Mouse (Mus musculus) natural killer cell, adult 2 months (primary cell): ENCODE data around the gene Btbd8.

Experiments
- DNase-seq, 2 experiments: peaks; one replicate each; pipeline ENCODE4 v3.0.0; 2022; ENCODE audit warnings: low spot score in 2 of 2

Gene Btbd8

GRCm38 (mm10) chr5:107437464-107438281 is at the start of gene Btbd8:
TSS of gene Btbd8 (plus strand) at chr5:107437997.
- peak; percentile 92 to 95 for DNase-seq

- DNase-seq, result no peak
These were observed 48.4 kb upstream of the Btbd8 start for GRCm38 (mm10) chr5:107389373-107389772.

DNA sequence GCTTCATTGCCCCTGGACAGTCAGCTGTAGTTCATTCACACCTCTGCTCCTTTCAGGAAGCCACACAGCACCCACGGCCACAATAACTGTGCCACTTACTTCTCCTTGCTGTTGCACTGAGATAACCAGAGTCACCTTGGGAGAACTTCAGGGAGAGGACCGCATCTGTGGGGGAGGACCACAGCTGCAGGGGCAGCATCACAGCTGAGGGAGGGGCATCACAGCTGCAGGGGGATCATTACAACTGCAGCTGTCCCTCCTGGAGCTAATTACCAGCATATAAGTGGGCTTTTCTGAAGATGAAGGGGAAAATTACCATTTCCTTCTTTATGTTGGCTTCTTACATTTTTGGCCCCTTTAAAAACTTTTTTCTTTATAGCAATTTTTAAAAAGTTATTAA is 43.4 kb upstream of the Btbd8 start:
- no peak for DNase-seq

GRCm38 (mm10) chr5:107402436-107402835 is 35.4 kb upstream of the Btbd8 start, which contains the start of gene Ephx4:
TSS of gene Ephx4 (plus strand) at chr5:107402736.
- DNase-seq, result no peak

DNA sequence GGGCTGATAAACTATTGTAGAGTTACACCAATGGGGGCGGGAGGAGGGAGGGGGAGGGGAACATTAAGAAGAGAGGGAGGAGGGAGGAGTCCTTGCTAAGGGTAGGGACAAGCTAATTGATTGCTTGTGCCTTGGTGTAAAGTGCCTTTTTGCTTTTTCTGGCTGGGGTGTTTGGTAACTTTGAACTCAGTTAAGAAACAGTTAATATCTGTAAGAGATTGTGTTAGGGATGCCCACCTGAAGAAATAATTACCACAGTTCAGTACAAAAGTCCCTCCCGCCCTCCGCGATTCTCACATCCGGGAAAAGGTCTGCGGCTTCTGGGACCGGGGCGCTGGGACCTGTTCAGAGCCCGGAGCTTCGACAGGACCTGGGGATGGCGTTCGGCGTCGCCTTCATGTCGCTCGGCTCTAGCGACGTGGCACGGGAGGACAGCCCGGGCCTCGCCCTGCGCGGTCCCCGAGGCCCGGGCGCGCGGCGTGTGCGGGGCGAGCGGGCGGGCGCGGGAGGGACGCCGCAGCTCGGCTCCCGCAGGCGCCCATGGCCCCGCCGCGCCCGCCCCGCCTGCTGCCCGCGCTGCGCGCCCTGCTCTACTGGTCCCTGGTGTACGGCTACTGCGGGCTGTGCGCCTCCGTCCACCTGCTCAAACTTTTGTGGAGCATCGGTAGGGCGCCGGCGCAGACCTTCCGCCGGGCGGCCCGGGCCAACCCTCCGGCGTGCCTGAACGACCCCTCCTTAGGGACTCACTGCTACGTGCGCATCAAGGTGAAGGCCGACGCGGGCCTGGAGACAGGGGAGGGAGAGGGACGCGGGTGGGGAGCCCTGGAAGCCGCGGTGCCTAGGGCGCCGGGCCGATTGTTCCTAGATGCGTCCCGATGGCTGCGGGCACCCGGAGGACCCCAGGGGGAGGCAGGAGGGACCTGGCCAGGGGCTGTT is 34.5 kb upstream of the Btbd8 start:
- DNase-seq, result peak in 1 of 2 experiments; percentile 2

- no peak for DNase-seq
These were observed 33.7 kb upstream of the Btbd8 start for GRCm38 (mm10) chr5:107403947-107404684.

DNA sequence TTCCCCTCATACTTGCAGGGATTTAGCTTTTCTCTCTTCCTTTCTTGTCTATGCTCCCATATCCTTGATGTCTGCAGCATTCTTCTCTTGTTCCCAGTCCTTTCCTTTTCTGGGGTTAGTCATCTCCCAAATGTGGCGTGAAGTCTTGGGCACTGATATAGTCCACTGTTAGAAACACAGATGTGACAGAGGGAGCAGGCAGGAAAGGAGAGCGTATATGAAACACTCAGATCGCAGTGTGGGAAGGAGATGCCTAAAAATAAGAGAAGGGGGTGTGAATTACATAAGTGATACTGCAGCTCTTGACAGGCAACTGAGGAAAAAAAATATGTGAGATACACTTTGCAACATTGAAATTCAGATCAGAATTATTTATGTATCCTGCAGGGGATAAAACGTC is 32.4 kb upstream of the Btbd8 start:
- no peak for DNase-seq

DNA sequence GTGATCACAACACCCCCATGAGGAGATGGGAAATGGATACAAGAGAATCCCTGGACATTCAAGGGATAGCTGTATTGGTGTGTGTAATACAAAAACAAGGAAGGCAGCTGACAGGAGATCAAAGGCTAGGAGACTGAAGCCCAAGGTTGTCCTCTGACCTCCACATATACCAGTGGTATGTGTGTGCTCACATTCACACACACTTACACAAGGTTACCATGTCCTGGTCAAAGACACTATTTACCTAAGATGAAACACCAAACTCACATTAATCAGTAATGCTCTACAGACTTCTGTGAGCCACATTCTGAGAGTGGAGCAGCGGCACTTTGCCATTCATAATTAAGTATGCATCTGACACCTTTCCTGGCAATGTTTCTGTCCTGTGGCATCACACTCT is 27.5 kb upstream of the Btbd8 start:
- no peak for DNase-seq

DNA sequence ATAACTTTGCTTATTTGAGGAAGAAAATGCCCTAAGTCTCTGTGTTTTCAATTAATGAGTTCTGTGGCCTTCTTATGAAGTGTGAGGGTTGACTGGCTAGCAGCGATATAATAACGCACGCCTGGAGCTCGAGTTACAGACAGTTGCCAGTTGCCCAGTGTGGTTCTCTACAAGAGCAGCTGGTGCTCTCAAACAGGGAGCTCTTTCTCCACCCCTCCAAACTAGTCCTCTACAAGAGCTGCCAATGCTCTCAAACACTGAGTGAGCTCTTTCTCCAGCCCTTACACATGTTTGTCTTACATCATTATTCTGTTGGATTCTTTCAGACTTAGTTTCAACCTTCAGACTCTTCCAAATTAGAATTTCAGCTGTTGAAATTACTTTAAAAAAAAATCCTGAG is 26.5 kb upstream of the Btbd8 start:
- DNase-seq, result no peak

DNA sequence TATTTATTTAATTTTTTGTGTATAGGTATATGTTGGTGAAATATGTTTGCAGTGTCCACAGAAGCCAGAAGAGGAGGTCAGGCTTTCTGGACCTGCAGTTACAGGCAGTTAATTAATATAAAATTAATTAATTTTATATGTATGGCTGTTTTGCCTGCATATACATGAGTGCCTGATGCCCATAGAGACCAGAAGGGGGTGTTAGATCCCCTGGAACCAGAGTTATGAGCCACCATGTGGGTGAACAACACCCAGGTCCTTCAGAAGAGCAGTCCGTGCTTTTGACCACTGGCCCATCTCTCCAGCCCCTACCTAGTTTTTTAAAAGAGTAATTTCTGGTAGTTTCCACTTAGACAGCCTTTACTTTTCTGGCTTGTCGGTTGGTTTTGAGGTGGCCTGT is 25.5 kb upstream of the Btbd8 start:
- no peak for DNase-seq

DNA sequence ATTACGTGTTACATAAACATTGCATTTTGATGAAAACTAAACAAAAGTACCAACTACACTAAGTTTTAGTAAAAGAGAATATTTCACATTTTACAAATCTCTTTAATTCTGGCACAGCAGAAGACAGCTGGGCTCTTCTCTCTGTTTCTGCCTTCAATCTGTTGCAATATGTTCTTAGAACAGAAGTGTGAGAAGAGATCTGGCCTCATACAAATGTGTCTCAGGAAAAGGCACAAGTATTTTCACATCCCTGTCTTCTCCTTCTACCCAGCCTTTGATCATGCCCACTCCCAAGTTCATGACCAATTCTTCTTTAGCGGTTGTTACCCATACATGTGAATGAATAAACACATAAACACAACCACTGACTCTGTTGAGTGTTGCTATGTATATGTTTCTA is 22.7 kb upstream of the Btbd8 start:
- no peak for DNase-seq

DNA sequence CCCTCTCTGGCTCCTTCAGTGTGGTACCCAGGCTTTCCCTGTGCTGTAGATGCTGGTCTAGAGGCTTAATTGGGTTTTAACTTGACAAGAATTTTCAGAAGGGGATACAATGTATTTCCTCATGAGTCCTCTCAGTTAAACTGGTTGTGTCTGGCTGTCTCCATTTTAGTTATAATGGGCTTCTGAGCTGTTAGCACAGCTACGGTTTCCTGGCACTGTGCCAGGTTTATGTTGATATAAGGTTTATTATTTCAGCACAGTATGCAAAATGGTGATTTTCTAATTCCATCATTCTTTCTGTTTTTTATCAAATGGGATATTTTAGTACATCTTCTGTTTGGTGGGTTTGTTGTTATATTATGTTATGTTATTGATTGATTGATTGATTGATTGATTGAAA is 16.1 kb upstream of the Btbd8 start:
- DNase-seq, result no peak

DNA sequence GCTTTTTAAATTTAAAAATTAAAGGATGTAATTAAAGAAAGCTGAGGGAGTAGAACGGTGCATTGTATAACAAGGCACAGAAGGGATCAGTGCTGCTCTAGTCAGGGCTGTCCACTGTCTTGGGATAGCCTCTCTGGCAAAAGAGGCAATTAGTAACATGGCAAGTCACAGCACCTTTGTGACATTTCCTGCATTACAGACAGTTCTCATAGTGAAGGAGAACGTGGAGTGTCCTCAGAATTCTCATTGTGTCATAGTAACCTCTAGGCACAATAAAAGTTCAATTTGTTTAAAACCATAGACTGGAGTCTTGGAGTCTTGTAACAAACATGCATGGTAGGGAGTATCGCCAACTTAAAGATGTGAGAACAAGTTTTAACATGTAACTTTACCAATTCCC is 6.5 kb upstream of the Btbd8 start, which contains the start of gene Lpcat2b:
TSS of gene Lpcat2b (plus strand) at position 301 of the 400 bp plus-strand sequence.
- DNase-seq, result no peak

DNA sequence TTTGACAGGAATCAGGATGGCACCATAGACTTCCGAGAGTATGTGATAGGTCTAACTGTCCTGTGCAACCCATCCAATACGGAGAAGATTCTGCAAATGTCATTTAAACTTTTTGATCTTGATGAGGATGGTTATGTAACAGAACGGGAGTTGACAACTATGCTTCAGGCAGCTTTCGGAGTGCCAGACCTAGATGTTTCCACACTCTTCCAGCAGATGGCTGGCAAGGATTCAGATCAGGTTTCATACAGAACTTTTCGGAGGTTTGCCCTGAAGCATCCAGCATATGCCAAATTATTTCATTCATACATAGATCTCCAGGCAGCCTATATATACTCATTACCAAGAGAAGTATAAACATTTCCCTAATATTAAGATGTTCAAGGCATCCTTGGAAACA is 3.8 kb upstream of the Btbd8 start:
- DNase-seq, result no peak

GRCm38 (mm10) chr5:107436185-107436584 is 1.6 kb upstream of the Btbd8 start:
- DNase-seq, result no peak

GRCm38 (mm10) chr5:107436587-107437209 is 1.1 kb upstream of the Btbd8 start:
- DNase-seq, result no peak

DNA sequence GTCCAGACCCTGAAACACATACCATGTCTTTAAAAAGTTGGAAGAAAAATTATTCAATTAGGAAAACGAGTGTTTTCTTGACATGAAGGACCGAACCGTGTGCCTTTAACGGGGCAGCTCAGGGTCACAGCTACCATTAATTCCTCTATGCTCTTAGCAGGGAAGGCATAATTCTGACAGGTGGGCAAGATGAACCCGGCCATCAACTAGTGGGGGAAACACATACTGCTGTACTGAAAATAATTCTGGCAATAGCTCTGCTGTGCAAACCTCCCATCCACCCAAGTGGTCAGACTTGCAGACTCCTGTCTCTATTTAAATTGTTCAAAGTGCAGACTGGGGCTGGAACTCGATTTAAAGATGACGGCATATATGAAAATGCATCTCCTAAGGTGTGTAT is 556 bp downstream of the Btbd8 start:
- DNase-seq, result no peak

DNA sequence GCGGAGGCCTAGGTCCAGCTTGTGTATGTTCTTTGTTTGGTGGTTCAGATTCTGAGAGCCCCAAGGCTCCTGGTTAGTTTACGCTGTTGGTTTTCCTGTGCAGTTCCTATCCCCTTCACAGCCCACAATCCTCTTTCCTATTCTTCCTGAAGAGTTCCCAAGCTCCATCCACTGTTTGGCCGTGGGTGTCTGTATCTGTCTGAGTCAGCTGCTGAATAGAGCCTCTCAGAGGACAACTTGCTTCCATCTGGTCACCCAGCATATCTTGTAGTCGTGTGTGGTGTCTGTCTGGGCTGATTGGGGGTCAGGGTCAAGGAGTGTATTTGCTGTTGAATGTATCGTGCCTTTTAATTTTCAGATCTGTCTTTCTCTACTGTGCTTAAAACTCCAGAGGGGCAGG is 4.1 kb downstream of the Btbd8 start:
- no peak for DNase-seq

DNA sequence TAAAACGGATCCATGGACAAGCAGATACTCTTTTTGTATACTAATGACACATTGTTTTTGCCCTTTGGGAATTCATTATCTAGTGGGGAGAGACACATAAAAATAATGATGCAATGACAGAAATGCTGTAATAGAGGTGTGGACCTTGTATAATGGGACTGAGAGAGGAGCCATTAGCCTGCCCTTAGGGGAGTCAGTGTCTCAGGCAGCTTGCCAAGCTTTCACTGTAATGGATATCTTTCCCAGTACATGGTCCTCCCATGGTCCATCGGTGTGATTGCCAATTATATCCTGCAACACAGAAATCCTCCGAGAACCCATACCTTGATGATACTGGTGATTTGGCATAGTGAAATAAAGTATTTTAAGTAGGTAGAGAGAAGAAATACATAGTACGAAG is 6.5 kb downstream of the Btbd8 start:
- DNase-seq, result no peak

- DNase-seq, result no peak
These were observed 10.2 kb downstream of the Btbd8 start for GRCm38 (mm10) chr5:107447977-107448376.

DNA sequence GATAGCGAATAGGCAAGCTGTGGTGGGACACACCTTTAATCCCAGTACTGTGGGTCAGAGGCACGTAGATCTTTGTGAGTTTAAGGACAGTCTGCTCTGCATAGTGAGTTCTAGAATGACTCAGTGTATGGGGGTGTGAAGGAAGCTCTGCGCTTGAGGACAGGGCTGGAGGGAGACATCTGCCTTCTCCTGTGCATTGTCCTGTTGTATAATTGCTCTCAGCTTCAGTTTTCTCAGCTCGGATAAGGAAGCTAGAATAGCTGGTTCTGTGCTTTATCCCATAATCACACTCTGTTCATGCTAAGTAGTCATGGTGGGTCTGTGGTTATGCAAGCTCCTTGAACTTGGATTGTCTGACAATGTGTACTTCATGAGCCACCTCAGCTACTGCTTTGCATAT is 11.0 kb downstream of the Btbd8 start:
- DNase-seq, result no peak

GRCm38 (mm10) chr5:107449620-107450019 is 11.8 kb downstream of the Btbd8 start:
- no peak for DNase-seq
